Mouse (Mus musculus) neutrophil, adult 83 days (primary cell): ENCODE data around the gene Cep85l. TPM values are rescaled to one million over a fixed set of nuclear protein-coding genes. Genes with fewer than 3 reads are reported as not detected.

Experiments used
- total RNA-seq, 2 experiments: library from RNA; stranded (reverse); gene quantifications; one replicate each; pipeline ENCODE4 v1.2.4; 2023

The Cep85l gene
- 10 to 100 TPM; 27.3 to 31.3 TPM for total RNA-seq

DNA sequence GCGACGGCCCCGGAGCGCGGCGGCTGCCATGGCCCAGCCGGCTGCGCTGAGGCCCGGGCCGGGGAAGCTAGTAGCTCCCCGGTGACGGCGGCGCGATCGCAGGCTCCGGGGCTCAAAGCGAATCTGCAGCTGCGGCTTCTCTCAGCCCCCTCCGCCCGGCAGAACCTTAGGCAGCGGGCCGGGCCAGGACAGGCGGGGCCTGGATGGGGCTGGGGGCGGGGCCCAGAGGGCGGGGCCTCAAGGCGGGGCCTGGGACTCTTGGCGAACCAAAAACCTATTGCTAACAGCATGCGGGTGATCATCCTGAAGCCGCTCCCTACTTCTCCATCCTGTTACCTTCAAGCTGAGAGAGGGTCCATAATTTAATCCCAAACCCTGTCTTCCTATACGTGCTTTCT lies at the start of gene Cep85l:
Gene Cep85l, minus strand, starts transcription at position 239 of the 398 bp plus-strand sequence.

DNA sequence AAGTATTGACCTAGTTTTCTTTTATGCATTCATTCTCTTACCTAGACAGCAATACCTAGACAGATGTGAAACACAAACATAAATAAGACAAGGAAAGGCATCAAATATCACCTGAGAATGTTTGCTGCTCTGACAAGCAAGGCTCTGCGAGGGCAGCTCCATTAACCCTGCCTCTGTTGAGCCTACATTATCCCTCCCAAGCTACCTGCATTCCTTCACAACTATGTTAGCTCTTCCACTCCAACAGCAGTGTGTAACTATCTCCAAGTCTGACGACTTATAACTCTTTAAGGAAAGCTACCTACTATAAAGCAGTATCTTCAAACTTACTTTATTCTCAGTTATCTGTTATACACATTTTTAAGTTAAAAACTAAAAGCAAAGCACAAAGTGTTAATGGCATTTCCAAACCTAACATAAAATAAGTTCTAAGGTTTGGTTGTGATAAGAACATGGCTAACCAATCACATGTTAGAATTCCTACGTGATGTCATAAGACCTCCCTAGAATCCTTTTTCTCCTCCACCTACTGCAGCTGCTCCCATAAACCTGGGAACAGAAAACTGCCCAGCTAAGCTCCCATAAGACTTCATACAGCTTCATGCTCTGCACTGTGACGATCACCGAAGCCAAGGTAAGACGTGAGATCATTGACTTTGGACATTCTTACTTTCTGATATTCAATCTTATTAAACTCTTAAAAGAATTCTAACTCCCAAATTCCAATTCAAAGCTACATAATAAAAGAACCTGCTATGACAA lies 42.4 kb downstream of the Cep85l start, which contains the start of gene Pln:
Gene Pln, plus strand, starts transcription at position 506 of the 762 bp plus-strand sequence.

Other genes with a start within 250 kb of the Cep85l start
- under 1 TPM in 1 of 2 experiments, not detected in 1; 0.26 TPM for gene Pln, start 42.3 kb downstream of the Cep85l start, total RNA-seq
- gene Asf1a, start 216.8 kb upstream of the Cep85l start, total RNA-seq, result 10 to 100 TPM; 25.5 to 26.5 TPM